Mouse (Mus musculus) liver, embryonic 18 days (tissue): ENCODE data around the gene Pdk1. TPM values are rescaled to one million over a fixed set of nuclear protein-coding genes. Genes with fewer than 3 reads are reported as not detected.

Source experiments
- polyA plus RNA-seq: library from polyadenylated mRNA; depleted of rRNA; stranded (reverse); fragments of >200 nt; gene quantifications from 2 replicates; pipeline ENCODE4 v1.2.3, GENCODE M21; 2012; rRNA removed

Gene Pdk1
- 23.7 and 24.3 TPM in 2 replicates for polyA plus RNA-seq

DNA sequence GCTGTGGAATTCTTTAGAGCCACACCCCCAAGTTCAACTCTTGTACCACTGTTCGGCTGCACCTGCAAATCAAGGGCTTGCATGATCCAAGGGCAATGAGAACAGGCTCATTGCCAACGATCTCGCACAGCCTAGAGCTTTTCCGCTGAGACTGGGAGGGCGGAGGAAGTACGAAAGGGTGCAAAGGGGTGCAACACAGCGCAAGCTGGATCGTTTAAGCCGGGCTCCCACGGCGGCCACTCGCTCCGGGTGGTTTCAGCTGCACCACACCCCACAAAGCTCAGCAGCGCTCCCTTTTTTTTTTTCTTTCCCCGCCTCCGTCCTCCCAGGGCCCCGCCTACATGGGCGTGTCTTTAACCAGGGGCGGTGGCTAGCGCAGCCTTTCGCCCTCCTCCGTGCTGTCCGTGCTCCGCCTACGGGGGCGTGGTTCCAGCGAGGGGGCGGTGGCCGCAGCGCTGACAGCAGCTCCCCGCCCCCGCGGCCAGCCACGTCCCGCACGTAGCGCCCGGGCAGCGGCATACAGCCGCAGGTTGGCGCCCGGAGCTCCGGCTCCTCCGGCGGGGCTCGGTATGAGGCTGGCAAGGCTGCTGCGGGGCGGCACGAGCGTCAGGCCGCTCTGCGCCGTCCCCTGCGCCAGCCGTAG is at the start of gene Pdk1:
Gene Pdk1 (plus strand): TSS at position 424 of the 643 bp plus-strand sequence.

Other genes starting within 250 kb of the Pdk1 start
- gene Itga6, start 127.6 kb upstream of the Pdk1 start, polyA plus RNA-seq: 5.6 and 5.7 TPM in 2 replicates
- gene Rapgef4, start 108.0 kb downstream of the Pdk1 start, polyA plus RNA-seq: 16.4 and 17.3 TPM in 2 replicates